In genomic region chr5:124862871-124863741, GRCm38 (mm10) we compare ENCODE assay signal across 8 mouse cellular contexts. TPM values are rescaled to one million over a fixed set of nuclear protein-coding genes. Genes with fewer than 3 reads are reported as not detected.
DNase-seq lines count a peak whose midpoint lies in the region.

No protein-coding gene starts in this region.

- peak; percentile 60 for DNase-seq in ovary, postnatal 10 days (ENCODE audit: low spot score)
- no peak for DNase-seq in ovary, adult 18-20 months (ENCODE audit: low spot score)
- peak; percentile 50 for DNase-seq in cerebellum, adult 11 months
- DNase-seq in forelimb bud, embryonic 11.5 days (ENCODE audit: low read depth, low spot score) = peak; percentile 19
- peak; percentile 33 for DNase-seq in kidney, adult 9 months
- DNase-seq in lung, postnatal 10 days = peak; percentile 37
- DNase-seq in spleen, adult 18-20 months = peak; percentile 11 to 40
- no peak for DNase-seq in left cerebral cortex, postnatal 36 days (ENCODE audit: low spot score in 2 of 2)

- intact Hi-C loops in left cerebral cortex, postnatal 36 days (cut with DNase I) = no loop called here

RNA-seq across cellular contexts. Expression of gene Zfp664, which starts 0.6 kb away (rescaled TPM):
- total RNA-seq in left cerebral cortex, postnatal 36 days (2021) = 10 to 100 TPM; 66.0 to 71.9 TPM

RNA-seq across cellular contexts. Expression of gene Ccdc92, which starts 0.9 kb away (rescaled TPM):
- total RNA-seq in left cerebral cortex, postnatal 36 days (2021) = 10 to 100 TPM; 78.5 to 84.5 TPM

Comparison
In these comparisons a context has a peak if more than half of its experiments do, and no peak if none do; other contexts are left out.
1. DNase-seq: peak in ovary, postnatal 10 days (single experiment), cerebellum, adult 11 months (single experiment), forelimb bud, embryonic 11.5 days (single experiment), kidney, adult 9 months (single experiment), lung, postnatal 10 days (single experiment) and spleen, adult 18-20 months (2 of 2); none in ovary, adult 18-20 months (single experiment) and left cerebral cortex, postnatal 36 days (0 of 2).